Mouse (Mus musculus): ENCODE data around the gene Mgat4a. TPM values are rescaled to one million over a fixed set of nuclear protein-coding genes. Genes with fewer than 3 reads are reported as not detected.

Gene Mgat4a
- total and polyA plus RNA-seq, 3 experiments, result 2.7 to 2.8 TPM; not detected in 1

GRCm38 (mm10) chr1:37457546-37457945, 83.3 kb downstream of the Mgat4a start:
- Histone ChIP-seq H3K4me1 (ENCODE audit: control insufficient read depth in 1 of 2, insufficient read depth in 2 of 2, low read length in 2 of 2) (peaks cover 0 to 10% of the 10 kb centered on the region in 2 experiments; a peak in 3 of 4 replicates), H3K27ac (ENCODE audit: control insufficient read depth, low read depth, low read length) (peak overlapping the region; percentile 22; the same call in 1 of the 2 replicates), H3K4me3 (ENCODE audit: control insufficient read depth in 1 of 2, insufficient read depth in 1 of 2, low read depth in 2 of 2, low read length in 2 of 2) (no peak overlapping the region; a peak in 2 of 4 replicates), H3K79me2 (ENCODE audit: control insufficient read depth, insufficient read depth, low read length, poor library complexity) (no peaks in the 10 kb centered on the region), H3K9ac (ENCODE audit: control insufficient read depth, low read depth, low read length, poor library complexity, severe bottlenecking) (peak overlapping the region; percentile 1; the same call in 1 of the 2 replicates), H3K36me3 (ENCODE audit: control insufficient read depth in 1 of 2, insufficient read depth in 2 of 2, low read length in 2 of 2) (peaks cover 0 to 8% of the 10 kb centered on the region in 2 experiments; a peak in 2 of 4 replicates), H3K27me3 (ENCODE audit: control insufficient read depth in 1 of 2, insufficient read depth in 2 of 2, low read length in 2 of 2) (no peaks in the 10 kb centered on the region), H3K9me3 (replicated peaks; ENCODE audit: insufficient read depth, low read length) (no peaks in the 10 kb centered on the region)
- peak; percentile 86 for DNase-seq (ENCODE audit: low read depth, low spot score)
- TF ChIP-seq JUND (IDR thresholded peaks at IDR 0.05; ENCODE audit: low read depth, low read length) (no peak), SMC3 (IDR thresholded peaks at IDR 0.05; ENCODE audit: low read depth, low read length) (peak; percentile 2; the same call in 1 of the 2 replicates), KAT2A (conservative IDR thresholded peaks at IDR 0.05; ENCODE audit: low read depth, low read length) (no peak), MAZ (IDR thresholded peaks at IDR 0.05; ENCODE audit: low read depth, low read length) (no peak), SIN3A (IDR thresholded peaks at IDR 0.05; ENCODE audit: low read length) (peak; percentile 47; the same call in 1 of the 2 replicates), NRF1 (IDR thresholded peaks at IDR 0.05; ENCODE audit: insufficient read depth, low read depth, low read length, poor library complexity, severe bottlenecking) (no peak), CHD2 (IDR thresholded peaks at IDR 0.05; ENCODE audit: low read length) (no peak), RAD21 (IDR thresholded peaks at IDR 0.05; ENCODE audit: low read depth, low read length) (no peak), USF2 (IDR thresholded peaks at IDR 0.05; ENCODE audit: borderline replicate concordance in 1 of 2, insufficient read depth in 1 of 2, low read depth in 1 of 2, low read length in 2 of 2) (no peak), POLR2AphosphoS5 (IDR thresholded peaks at IDR 0.05; ENCODE audit: borderline replicate concordance, low read depth, low read length) (no peak), UBTF (IDR thresholded peaks at IDR 0.05; ENCODE audit: borderline replicate concordance, insufficient read depth, low read depth, low read length) (no peak), ELF1 (IDR thresholded peaks at IDR 0.05; ENCODE audit: low read depth, low read length) (no peak), HCFC1 (IDR thresholded peaks at IDR 0.05; ENCODE audit: low read depth, low read length) (no peak), GABPA (IDR thresholded peaks at IDR 0.05; ENCODE audit: low read depth, low read length) (no peak), MAFK (IDR thresholded peaks at IDR 0.05; ENCODE audit: borderline replicate concordance, low read depth, low read length) (no peak), ZC3H11A (IDR thresholded peaks at IDR 0.05; ENCODE audit: low read depth, low read length) (no peak), ETS1 (IDR thresholded peaks at IDR 0.05; ENCODE audit: low read depth, low read length) (peak; percentile 35; the same call in 1 of the 2 replicates), TBP (IDR thresholded peaks at IDR 0.05; ENCODE audit: low read depth, low read length) (no peak), MEF2A (IDR thresholded peaks at IDR 0.05; ENCODE audit: extremely low read depth, insufficient replicate concordance, low read depth, low read length, poor library complexity, severe bottlenecking) (no peak), GATA1 (IDR thresholded peaks at IDR 0.05; ENCODE audit: low read depth, low read length) (peak; percentile 61), ZMIZ1 (IDR thresholded peaks at IDR 0.05; ENCODE audit: low read depth, low read length) (no peak), ZKSCAN1 (IDR thresholded peaks at IDR 0.05; ENCODE audit: low read depth, low read length) (no peak), MAX (IDR thresholded peaks at IDR 0.05; ENCODE audit: low read length) (peak; percentile 23; the same call in 1 of the 2 replicates), E2F4 (IDR thresholded peaks at IDR 0.05; ENCODE audit: borderline replicate concordance, low read depth, low read length) (no peak), MYC (IDR thresholded peaks at IDR 0.05; ENCODE audit: low read depth, low read length) (peak; percentile 38; the same call in 1 of the 2 replicates), TAL1 (IDR thresholded peaks at IDR 0.05; ENCODE audit: low read length) (no peak), POLR2AphosphoS2 (IDR thresholded peaks at IDR 0.05; ENCODE audit: low read length) (no peak), CHD1 (IDR thresholded peaks at IDR 0.05; ENCODE audit: low read depth, low read length) (no peak), POLR2A (IDR thresholded peaks at IDR 0.05; ENCODE audit: control insufficient read depth in 1 of 2, insufficient read depth in 1 of 2, low read depth in 1 of 2, low read length in 2 of 2, poor library complexity in 1 of 2) (no peak), EP300 (IDR thresholded peaks at IDR 0.05; ENCODE audit: low read depth in 1 of 2, low read length in 2 of 2) (peak; percentile 12 to 63; a peak in 3 of 4 replicates), MYB (IDR thresholded peaks at IDR 0.05; ENCODE audit: low read depth, low read length) (no peak), TCF12 (IDR thresholded peaks at IDR 0.05; ENCODE audit: low read depth, low read length) (no peak), BHLHE40 (IDR thresholded peaks at IDR 0.05; ENCODE audit: borderline replicate concordance, low read depth, low read length) (no peak), MXI1 (IDR thresholded peaks at IDR 0.05; ENCODE audit: low read depth, low read length) (peak; percentile 51; the same call in 1 of the 2 replicates), RCOR1 (IDR thresholded peaks at IDR 0.05; ENCODE audit: low read depth, low read length) (no peak), ZNF384 (IDR thresholded peaks at IDR 0.05; ENCODE audit: low read depth, low read length) (no peak)

Measured in MEL (cell line).